Mouse (Mus musculus) retina, postnatal 7 days (tissue): ENCODE results near the gene Rps27rt.
"Not testable (repeated sequence)": the region's sequence is repeated elsewhere in the genome, so short reads cannot be mapped to it uniquely, and the experiment has no call there.

Source experiments
- DNase-seq: peaks from one replicate; pipeline ENCODE4 v3.0.0-alpha.2; 2012; ENCODE audit warnings: low read depth, low spot score

The Rps27rt gene

GRCm38 (mm10) chr9:114982689-114983360 lies at the start of gene Rps27rt:
TSS of gene Rps27rt (minus strand) at chr9:114982739.
- no peak for DNase-seq

DNA sequence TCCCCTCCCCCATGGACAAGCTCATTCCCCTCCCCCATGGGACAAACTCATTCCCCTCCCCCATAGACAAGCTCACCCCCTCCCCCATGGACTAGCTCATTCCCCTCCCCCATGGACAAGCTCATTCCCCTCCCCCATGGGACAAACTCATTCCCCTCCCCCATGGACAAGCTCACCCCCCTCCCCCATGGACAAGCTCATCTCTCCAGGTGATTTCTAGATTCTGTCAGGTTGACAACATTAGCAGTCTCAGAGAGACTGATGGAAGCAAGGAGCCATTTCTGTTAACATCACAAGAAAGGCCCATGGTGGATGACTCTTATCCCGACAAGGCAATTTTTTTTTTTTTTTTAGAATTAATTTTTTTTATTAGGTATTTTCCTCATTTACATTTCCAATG lies 48.5 kb upstream of the Rps27rt start:
- not testable (repeated sequence) for DNase-seq

DNA sequence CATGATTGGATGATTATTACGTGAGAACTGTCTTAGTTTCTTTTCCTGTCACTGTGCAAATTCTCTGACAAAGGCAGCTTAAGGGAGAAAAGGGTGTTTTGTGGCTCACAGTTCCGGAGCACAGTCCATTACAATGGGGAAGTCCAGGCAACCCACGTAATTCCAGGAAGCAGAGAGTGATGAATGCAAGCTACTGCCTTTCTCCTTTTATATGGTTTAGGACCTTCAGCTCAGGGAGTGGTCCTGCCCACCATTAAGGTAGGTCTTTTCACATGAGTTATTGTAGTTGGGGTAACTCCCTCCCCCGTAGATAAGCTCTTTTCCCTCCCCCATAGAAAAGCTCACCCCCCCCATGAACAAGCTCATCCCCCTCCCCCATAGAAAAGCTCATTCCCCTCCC lies 48.0 kb upstream of the Rps27rt start:
- no peak for DNase-seq

- DNase-seq, result no peak
Observed at GRCm38 (mm10) chr9:115029307-115029706, 46.8 kb upstream of the Rps27rt start.

- DNase-seq, result no peak
Observed at GRCm38 (mm10) chr9:115023708-115024383, 41.3 kb upstream of the Rps27rt start.

DNA sequence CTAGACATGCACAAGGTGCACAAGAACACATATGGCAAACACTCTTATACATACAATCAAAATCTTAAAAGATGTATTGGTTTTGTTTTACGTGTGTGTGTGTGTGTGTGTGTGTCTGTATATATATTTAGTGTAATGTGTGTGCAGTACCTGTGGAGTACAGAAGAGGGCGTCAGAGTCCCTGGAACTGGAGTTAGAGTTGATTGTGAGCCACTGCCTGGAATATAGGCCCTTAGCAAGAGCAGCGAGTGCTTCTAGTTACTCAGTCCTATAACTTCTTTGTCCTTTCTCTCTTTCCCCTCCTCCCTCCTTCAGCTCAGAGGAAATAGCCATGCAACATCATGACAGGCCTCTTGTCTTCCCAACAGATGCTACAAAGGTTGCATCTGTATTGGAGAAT lies 40.6 kb upstream of the Rps27rt start:
- no peak for DNase-seq

DNA sequence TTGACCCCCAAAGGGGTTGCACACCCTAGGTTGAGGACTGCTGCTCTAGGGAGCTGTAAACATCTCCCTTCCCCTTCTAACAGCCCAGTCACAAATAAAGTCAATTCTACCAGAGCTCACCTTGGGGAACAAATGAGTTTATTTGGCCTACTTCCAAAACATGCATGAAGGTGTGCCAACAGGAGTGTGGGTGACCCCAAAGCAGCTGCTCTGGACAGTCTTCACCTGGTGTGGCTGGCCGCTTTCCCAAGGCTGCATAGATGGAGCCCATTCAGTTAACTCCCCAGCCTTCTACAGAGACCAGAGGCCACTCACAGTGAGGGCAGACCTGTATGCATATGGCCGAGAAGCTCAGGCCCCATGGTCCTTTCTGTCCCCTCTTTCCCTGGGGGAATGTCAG lies 38.9 kb upstream of the Rps27rt start:
- no peak for DNase-seq

GRCm38 (mm10) chr9:115020141-115020540 lies 37.6 kb upstream of the Rps27rt start:
- no peak for DNase-seq

- DNase-seq, result no peak
Observed at GRCm38 (mm10) chr9:115012367-115012766, 29.8 kb upstream of the Rps27rt start.

- no peak for DNase-seq
Observed at GRCm38 (mm10) chr9:115008194-115008593, 25.7 kb upstream of the Rps27rt start.

DNA sequence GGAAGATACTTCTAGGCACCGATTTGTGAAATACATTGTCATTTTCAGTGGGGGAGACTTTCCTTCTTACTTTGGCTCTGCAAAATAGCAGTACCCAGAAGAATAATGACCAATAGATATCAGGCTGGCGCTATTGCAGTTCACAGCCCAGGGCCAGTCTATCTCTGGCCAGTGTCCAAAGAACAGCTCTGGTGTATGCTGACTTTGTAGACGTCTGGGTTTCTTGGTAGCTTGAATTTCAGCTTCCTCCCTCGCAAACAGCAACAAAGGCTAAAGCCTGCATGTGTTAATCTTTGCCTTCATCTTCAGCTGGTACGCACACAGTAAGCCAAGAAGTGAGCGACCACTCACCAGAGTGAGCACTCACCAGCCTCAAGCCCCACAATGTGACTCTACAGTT lies 25.2 kb upstream of the Rps27rt start:
- no peak for DNase-seq

GRCm38 (mm10) chr9:115005446-115005845 lies 22.9 kb upstream of the Rps27rt start:
- DNase-seq, result no peak

GRCm38 (mm10) chr9:114999771-115000146 lies 17.2 kb upstream of the Rps27rt start:
- DNase-seq, result no peak

DNA sequence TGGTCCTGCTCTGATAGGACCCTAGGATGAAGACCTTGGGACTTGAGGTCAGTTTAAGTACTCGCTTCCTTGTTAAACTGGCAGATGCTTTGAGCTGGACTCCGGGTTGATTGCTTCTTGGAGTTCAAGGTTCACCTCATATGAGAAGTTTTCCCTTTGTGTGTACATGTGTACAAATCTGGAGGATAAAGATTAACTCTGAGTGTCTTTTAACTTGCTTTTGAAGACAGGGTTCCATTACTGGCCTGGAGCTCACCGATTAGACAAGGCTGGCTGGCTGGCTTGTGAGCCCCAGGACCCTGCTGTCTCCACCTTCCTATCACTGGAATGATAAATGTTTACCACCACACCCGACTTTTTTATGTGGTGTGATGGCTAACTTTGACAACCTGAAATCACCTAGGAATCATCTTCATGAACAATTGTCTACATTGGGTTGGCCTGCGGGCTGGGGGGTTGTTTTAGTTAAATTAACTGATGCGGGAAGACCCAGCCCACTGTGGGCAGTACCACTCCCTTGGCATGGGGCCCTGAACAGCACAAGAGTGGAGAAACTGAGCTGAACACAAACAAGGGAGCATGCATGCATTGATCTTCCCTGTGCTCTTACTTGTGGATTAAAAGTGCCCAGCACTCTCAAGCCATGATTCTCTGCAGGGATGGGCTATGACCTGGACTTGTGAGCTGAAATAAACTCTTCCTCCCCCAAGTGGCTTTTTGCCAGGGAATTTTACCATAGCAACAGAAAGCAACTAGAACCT lies 16.7 kb upstream of the Rps27rt start:
- DNase-seq, result no peak

DNA sequence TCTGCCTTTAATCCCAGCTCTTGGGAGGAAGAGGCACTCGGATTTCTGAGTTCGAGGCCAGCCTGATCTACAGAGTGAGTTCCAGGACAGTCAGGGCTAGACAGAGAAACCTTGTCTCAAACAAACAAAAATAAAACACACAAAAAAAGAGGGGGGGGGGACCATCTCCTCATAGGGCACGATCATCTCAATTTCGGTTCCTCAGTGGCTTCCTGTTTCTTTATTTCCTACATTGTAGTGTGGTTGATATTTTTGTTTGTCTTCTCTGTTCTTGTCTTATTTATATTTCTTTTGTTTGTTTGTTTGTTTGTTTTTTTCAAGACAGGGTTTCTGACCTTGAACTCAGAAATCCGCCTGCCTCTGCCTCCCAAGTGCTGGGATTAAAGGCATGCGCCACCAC lies 13.9 kb upstream of the Rps27rt start:
- no peak for DNase-seq

GRCm38 (mm10) chr9:114995716-114996115 lies 13.2 kb upstream of the Rps27rt start:
- no peak for DNase-seq

DNA sequence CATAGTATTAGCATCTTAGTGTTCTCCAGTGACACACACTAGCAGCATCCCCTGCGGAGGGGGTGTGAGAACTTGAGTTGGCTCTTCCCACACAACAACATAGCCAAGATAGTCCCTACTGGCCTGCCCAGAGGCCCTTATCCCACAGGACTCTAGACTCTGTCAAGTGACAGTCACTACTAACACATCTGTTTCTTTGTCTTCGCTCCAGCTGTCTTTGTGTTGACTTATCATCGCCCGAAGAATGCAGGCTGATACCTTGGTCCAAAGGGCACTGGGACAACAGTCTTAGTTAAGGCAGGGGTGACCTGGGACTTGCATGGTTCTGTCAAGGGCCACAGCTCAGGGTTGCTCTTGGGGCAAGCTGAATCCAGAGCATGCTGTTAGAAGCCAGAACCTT lies 12.7 kb upstream of the Rps27rt start:
- DNase-seq, result no peak

GRCm38 (mm10) chr9:114992528-114992927 lies 10.0 kb upstream of the Rps27rt start:
- no peak for DNase-seq

GRCm38 (mm10) chr9:114990421-114990820 lies 7.9 kb upstream of the Rps27rt start:
- DNase-seq, result no peak

- DNase-seq, result no peak
Observed at GRCm38 (mm10) chr9:114988610-114989327, 6.2 kb upstream of the Rps27rt start.

- no peak for DNase-seq
Observed at GRCm38 (mm10) chr9:114988029-114988428, 5.5 kb upstream of the Rps27rt start.

DNA sequence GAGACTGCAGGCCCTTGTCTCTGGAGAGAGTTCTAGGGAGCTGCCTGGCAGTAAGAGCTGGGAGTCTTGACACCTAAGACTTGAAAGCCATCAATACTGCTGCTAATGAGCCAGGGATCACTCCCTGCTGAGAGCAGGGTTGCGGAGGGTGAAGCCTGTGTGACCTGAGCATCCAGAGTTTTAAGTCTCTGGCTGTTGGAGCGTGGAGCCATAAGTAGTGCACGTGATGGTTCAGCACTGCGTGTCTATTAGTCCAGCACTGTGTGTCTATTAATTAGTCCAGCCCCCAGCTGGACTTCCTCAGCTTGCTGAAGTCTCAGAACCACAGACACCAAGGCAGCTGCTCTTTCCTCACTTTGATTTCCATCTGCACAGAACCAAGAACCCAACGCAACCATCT lies 3.8 kb upstream of the Rps27rt start:
- DNase-seq, result no peak
